Mouse (Mus musculus) thymus, adult 18-20 months (tissue): Measurements from ENCODE around the gene Inpp5f.

Experiments
- DNase-seq, 2 experiments: peaks; one replicate each; pipeline ENCODE4 v3.0.0; 2022; ENCODE audit warnings: mixed read lengths in 2 of 2

Inpp5f gene

DNA sequence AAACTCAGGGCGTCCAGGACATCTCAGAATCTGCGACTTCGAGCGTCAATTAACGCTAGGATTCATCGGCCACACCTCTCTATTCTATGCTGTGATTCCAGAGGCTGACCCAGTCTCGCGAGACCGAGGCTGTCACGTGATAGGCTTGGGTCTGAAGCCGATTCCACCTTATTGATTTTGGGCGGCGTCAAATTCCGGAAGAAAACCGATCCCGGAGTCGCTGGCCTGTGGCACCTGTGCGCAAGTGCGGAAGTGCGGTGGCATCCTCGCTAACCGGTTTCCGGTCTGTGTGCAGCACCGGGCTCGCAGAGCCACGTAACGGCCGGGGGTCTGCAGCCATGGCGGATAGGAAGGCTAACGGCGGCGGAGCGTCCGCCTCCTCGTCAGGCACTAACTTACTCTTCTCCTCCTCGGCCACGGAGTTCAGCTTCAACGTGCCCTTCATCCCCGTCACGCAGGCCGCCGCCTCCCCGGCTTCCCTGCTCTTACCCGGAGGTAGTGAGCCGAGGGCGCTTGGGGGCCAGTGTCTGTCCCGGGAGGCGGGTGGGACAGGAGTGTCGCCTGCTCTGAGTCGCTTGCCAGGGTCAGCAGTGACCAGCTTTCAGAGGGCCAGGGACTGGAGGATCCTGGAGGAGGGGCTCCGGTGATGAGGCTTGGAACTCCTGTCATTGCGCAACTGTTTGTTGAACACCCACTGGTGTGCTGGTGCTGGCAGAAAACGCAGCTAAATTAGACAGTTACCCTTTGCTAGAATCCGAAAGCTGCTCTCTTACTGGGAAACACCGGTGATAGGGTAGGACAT is 133.8 kb downstream of the Inpp5f start, which contains the start of gene Sec23ip:
Gene Sec23ip (plus strand): TSS at position 260 of the 802 bp plus-strand sequence.
- peak; percentile 95 to 97 for DNase-seq
